Mouse (Mus musculus): ENCODE measurements around the gene Gulp1. TPM values are rescaled to one million over a fixed set of nuclear protein-coding genes. Genes with fewer than 3 reads are reported as not detected.

Gulp1 gene
- polyA plus RNA-seq, 1 experiment from 2014 or later: 39.1 TPM

DNA sequence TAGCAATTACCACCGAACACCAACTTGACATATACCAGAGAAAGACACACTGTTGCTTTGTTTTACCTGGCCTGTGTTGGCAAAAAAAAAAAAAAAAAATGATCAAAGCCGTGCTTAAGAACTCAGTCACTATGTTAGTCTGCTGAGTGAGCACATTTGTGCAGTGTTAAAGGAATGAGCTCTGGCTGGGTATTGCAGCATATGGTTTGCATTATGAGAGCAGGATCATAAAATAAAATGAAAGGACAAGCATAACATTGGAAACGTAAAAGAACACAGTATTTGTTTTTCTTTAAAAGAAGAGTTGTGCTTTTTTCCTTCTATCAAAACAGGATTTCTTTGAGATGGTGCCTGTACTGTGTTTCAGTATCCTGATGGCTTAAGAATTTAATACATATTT is 128.1 kb downstream of the Gulp1 start:
- H3K9me3 ChIP-seq (ENCODE audit: control insufficient read depth, low read length): no peaks in the 10 kb centered on the region
- H3K36me3 ChIP-seq (ENCODE audit: control insufficient read depth, insufficient read depth, low read length): no peaks in the 10 kb centered on the region
- no peak overlapping the region for H3K4me2 ChIP-seq (ENCODE audit: low read depth, low read length)
- H3K4me3 ChIP-seq (ENCODE audit: low read length): no peak overlapping the region
- H3K9ac ChIP-seq (ENCODE audit: low read length): no peak overlapping the region
- no peaks in the 10 kb centered on the region for H3K27me3 ChIP-seq (ENCODE audit: control insufficient read depth, insufficient read depth, low read depth, low read length)
- no peak overlapping the region for H3K27ac ChIP-seq (ENCODE audit: low read length)
- H3K4me1 ChIP-seq (replicated peaks; ENCODE audit: control insufficient read depth, insufficient read depth, low read length): no peaks in the 10 kb centered on the region
- WGBS: 34% methylated on average over 3 of the region's 3 CpGs
- ATAC-seq (ENCODE audit: low read depth): peak; percentile 57; the same call in 1 of the 2 replicates

DNA sequence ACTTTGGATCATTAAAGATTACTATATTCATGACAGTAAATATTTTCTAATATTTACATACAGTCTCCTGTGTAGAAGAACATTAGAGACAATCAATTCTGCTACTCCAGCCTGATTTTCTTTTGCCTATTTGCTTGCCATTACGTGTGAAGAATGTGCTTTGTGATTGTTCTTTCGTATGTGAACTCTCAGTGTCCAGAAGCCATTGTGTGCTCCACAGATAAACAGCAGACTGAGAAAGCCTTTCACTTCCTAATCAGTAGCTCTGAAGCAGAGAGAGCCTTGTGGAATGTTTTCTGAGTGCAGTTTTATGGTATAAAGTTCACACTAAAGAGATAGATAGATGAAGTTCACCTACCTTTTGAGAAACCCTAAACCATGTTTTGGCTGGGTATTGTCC is 131.2 kb downstream of the Gulp1 start:
- 38% methylated on average over 2 of the region's 2 CpGs for WGBS
- Histone ChIP-seq H3K4me2 (ENCODE audit: low read depth, low read length) (no peak overlapping the region), H3K27ac (ENCODE audit: low read length) (no peak overlapping the region), H3K27me3 (ENCODE audit: control insufficient read depth, insufficient read depth, low read depth, low read length) (no peaks in the 10 kb centered on the region), H3K4me1 (replicated peaks; ENCODE audit: control insufficient read depth, insufficient read depth, low read length) (no peaks in the 10 kb centered on the region), H3K4me3 (ENCODE audit: low read length) (no peak overlapping the region), H3K36me3 (ENCODE audit: control insufficient read depth, insufficient read depth, low read length) (no peaks in the 10 kb centered on the region), H3K9me3 (ENCODE audit: control insufficient read depth, low read length) (no peaks in the 10 kb centered on the region), H3K9ac (ENCODE audit: low read length) (no peak overlapping the region)
- no peak for ATAC-seq (ENCODE audit: low read depth)

DNA sequence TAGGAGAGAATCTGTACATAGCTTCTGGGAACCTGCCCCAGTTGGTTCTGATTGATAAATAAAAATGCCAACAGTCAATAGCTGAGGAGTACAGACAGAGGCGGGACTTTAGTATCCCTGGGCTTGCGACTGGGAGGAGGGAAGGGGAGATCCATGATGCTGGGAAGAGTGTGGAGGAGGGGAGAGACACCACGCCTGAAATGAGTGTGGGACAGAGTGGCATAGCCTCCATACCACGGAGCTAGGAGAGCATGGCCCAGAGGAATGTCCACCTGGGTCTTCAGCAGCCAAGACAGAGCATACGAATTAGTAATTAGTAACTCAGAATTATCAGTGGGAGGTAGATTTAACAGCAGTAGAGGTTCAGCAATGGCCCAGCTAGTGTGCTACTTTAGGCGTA is 132.4 kb downstream of the Gulp1 start:
- WGBS: 71% methylated on average over 6 of the region's 6 CpGs
- Histone ChIP-seq H3K9me3 (ENCODE audit: control insufficient read depth, low read length) (no peaks in the 10 kb centered on the region), H3K27ac (ENCODE audit: low read length) (no peak overlapping the region), H3K4me1 (replicated peaks; ENCODE audit: control insufficient read depth, insufficient read depth, low read length) (no peaks in the 10 kb centered on the region), H3K4me3 (ENCODE audit: low read length) (no peak overlapping the region), H3K36me3 (ENCODE audit: control insufficient read depth, insufficient read depth, low read length) (no peaks in the 10 kb centered on the region), H3K9ac (ENCODE audit: low read length) (no peak overlapping the region), H3K4me2 (ENCODE audit: low read depth, low read length) (no peak overlapping the region), H3K27me3 (ENCODE audit: control insufficient read depth, insufficient read depth, low read depth, low read length) (no peaks in the 10 kb centered on the region)
- ATAC-seq (ENCODE audit: low read depth): no peak

DNA sequence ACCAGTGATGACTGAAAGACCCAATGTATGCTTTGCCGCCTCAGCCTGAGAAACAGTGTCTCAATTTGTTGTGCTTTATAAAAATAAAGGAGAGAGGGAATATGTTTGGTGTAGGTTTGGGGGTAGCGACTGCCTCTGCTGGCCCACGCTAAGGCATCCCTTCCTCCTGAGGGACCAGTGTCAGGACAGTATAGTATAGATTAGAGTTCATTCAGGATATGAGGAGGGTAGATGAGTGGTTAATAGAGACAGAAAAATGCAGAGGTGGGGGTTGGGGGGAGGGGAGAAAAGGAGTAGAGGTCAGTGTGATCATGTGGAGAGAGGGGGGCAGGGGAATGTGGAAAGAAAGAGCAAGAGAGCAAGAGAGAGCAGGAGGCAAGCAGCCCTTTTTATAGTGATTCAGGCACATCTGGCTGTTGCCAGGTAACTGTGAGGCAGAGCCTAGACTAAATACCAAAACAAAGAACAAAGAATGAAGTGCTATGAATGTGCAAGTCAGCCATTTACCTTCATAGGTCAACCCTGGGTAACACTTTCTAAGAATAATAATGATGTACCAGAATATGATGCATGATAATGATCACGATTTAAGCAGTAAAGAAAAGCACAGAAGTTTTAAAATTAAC is 169.6 kb downstream of the Gulp1 start:
- Histone ChIP-seq H3K4me2 (ENCODE audit: low read depth, low read length) (no peak overlapping the region), H3K27ac (ENCODE audit: low read length) (no peak overlapping the region), H3K9me3 (ENCODE audit: control insufficient read depth, low read length) (no peaks in the 10 kb centered on the region), H3K4me3 (ENCODE audit: low read length) (no peak overlapping the region), H3K27me3 (ENCODE audit: control insufficient read depth, insufficient read depth, low read depth, low read length) (no peaks in the 10 kb centered on the region), H3K9ac (ENCODE audit: low read length) (no peak overlapping the region), H3K4me1 (replicated peaks; ENCODE audit: control insufficient read depth, insufficient read depth, low read length) (no peaks in the 10 kb centered on the region), H3K36me3 (ENCODE audit: control insufficient read depth, insufficient read depth, low read length) (no peaks in the 10 kb centered on the region)
- WGBS: 66% methylated on average over 4 of the region's 4 CpGs
- no peak for ATAC-seq (ENCODE audit: low read depth)

DNA sequence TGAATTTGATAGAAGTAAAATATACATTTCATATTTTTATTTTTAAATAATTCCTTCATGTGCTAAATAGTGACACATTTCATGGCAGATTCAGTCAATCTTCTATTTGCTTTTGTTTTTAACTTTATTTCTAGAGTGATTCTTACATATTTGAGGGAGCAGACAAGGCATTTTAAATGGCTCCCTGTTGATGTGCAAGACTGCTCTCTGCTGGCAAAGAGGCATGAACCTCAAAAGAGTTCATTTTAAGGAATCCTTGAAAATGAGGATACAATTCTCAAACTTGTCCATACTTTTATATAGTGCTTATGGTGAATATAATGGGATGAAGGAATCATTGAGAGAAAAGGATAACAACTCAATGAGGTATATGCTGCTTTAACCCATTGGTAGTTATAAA is 189.9 kb downstream of the Gulp1 start:
- ATAC-seq (ENCODE audit: low read depth): no peak
- Histone ChIP-seq H3K4me1 (replicated peaks; ENCODE audit: control insufficient read depth, insufficient read depth, low read length) (no peaks in the 10 kb centered on the region), H3K27ac (ENCODE audit: low read length) (no peak overlapping the region), H3K27me3 (ENCODE audit: control insufficient read depth, insufficient read depth, low read depth, low read length) (no peaks in the 10 kb centered on the region), H3K9me3 (ENCODE audit: control insufficient read depth, low read length) (no peaks in the 10 kb centered on the region), H3K36me3 (ENCODE audit: control insufficient read depth, insufficient read depth, low read length) (no peaks in the 10 kb centered on the region), H3K4me2 (ENCODE audit: low read depth, low read length) (no peak overlapping the region), H3K4me3 (ENCODE audit: low read length) (no peak overlapping the region), H3K9ac (ENCODE audit: low read length) (no peak overlapping the region)

DNA sequence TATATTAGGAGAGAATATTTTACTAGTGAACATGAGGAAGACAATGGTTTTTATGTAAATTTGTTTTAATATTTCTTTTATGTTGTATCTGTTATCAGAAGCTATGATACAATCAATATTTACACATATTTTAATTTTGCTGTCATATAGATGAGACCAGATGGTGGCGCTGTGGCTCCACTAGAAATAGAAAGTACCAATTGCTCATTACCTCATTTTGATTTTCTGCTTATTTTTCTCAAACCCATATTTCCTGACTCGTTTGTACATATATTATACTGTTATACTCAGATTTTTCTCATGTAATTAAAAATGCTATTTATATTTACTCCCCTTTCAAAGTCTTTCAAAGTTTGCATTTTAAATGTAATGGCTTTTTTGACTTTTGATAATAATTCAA is 194.4 kb downstream of the Gulp1 start:
- Histone ChIP-seq H3K4me2 (ENCODE audit: low read depth, low read length) (no peak overlapping the region), H3K27me3 (ENCODE audit: control insufficient read depth, insufficient read depth, low read depth, low read length) (no peaks in the 10 kb centered on the region), H3K4me1 (replicated peaks; ENCODE audit: control insufficient read depth, insufficient read depth, low read length) (no peaks in the 10 kb centered on the region), H3K9ac (ENCODE audit: low read length) (no peak overlapping the region), H3K36me3 (ENCODE audit: control insufficient read depth, insufficient read depth, low read length) (no peaks in the 10 kb centered on the region), H3K4me3 (ENCODE audit: low read length) (no peak overlapping the region), H3K9me3 (ENCODE audit: control insufficient read depth, low read length) (no peaks in the 10 kb centered on the region), H3K27ac (ENCODE audit: low read length) (no peak overlapping the region)
- WGBS: 2% methylated on average over 2 of the region's 2 CpGs
- ATAC-seq (ENCODE audit: low read depth): no peak

DNA sequence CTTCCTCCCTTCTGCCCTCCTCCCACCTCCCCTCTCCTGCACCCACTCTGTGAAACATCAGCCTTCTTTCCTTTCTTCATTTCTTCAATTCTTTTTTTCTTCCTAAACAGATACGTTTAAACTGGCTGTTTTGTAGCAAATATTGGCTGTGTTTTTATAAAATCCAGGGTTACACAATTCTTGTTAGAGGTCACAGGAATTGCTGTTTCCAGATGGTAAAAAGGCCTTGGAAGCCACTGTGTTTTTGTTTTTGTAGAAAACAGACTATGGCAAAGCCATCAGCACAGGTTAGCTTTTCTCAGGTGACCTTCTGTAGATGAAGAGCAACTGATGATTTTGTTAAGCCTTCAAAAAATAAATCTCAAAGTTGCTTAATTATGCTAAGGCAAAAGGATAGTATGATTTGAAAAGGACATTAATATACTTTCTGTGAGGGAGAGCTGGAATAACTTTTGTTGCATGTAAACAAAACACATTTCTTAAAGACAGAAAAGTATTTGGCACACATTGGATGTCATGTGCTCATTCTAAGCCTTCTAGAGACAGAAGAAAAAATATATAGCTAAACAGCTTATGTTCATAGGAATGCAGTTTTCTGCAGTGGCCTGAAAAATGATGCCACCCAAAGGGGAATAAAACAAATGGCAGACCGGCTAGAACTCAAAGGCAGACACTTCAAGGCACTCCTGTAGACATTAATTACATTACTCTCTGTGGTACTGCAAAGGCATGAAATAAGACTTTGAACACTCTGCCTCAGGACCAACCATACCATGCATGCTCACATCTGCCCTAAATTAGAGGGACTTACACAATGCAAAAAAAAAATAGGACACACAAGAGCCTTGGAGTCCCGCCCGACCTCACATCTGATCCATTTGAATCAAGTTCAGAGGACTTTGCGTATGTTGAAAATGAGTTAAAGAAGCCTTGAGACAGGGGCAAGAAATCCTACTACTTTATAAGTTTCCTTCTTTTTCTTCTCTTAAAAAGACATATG is 199.7 kb downstream of the Gulp1 start:
- WGBS: 55% methylated on average over 5 of the region's 5 CpGs
- Histone ChIP-seq H3K36me3 (ENCODE audit: control insufficient read depth, insufficient read depth, low read length) (no peaks in the 10 kb centered on the region), H3K27me3 (ENCODE audit: control insufficient read depth, insufficient read depth, low read depth, low read length) (no peaks in the 10 kb centered on the region), H3K4me1 (replicated peaks; ENCODE audit: control insufficient read depth, insufficient read depth, low read length) (no peaks in the 10 kb centered on the region), H3K27ac (ENCODE audit: low read length) (peak overlapping the region; percentile 83), H3K9ac (ENCODE audit: low read length) (no peak overlapping the region), H3K4me2 (ENCODE audit: low read depth, low read length) (no peak overlapping the region), H3K4me3 (ENCODE audit: low read length) (no peak overlapping the region), H3K9me3 (ENCODE audit: control insufficient read depth, low read length) (no peaks in the 10 kb centered on the region)
- ATAC-seq (ENCODE audit: low read depth): peak; percentile 71

DNA sequence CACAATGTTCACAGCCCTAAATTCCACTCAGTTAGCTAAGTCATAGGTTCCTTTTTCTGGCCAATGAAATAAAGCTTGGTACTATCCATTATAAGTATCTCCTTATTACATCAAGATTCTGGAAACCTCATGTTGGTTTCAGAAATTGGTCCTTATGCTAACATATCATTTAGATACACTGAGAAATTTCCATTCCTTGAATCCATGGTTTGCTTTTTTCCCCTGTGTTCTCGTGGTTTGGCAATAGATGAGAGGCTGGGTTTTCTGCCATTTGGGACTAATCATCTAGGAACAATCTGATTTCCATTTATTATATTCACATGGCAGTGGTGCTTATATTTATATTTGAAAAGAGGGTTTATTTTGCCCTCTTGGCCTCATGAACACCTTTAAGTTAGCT is 226.9 kb downstream of the Gulp1 start:
- Histone ChIP-seq H3K4me1 (replicated peaks; ENCODE audit: control insufficient read depth, insufficient read depth, low read length) (no peaks in the 10 kb centered on the region), H3K27me3 (ENCODE audit: control insufficient read depth, insufficient read depth, low read depth, low read length) (no peaks in the 10 kb centered on the region), H3K27ac (ENCODE audit: low read length) (no peak overlapping the region), H3K9ac (ENCODE audit: low read length) (no peak overlapping the region), H3K4me3 (ENCODE audit: low read length) (no peak overlapping the region), H3K36me3 (ENCODE audit: control insufficient read depth, insufficient read depth, low read length) (0 out of 2 replicates have a peak, but pooled peaks cover 3% of the 10 kb centered on the region), H3K9me3 (ENCODE audit: control insufficient read depth, low read length) (no peaks in the 10 kb centered on the region), H3K4me2 (ENCODE audit: low read depth, low read length) (no peak overlapping the region)
- ATAC-seq (ENCODE audit: low read depth): no peak
- WGBS: 51% methylated on average over 1 of the region's 1 CpGs

DNA sequence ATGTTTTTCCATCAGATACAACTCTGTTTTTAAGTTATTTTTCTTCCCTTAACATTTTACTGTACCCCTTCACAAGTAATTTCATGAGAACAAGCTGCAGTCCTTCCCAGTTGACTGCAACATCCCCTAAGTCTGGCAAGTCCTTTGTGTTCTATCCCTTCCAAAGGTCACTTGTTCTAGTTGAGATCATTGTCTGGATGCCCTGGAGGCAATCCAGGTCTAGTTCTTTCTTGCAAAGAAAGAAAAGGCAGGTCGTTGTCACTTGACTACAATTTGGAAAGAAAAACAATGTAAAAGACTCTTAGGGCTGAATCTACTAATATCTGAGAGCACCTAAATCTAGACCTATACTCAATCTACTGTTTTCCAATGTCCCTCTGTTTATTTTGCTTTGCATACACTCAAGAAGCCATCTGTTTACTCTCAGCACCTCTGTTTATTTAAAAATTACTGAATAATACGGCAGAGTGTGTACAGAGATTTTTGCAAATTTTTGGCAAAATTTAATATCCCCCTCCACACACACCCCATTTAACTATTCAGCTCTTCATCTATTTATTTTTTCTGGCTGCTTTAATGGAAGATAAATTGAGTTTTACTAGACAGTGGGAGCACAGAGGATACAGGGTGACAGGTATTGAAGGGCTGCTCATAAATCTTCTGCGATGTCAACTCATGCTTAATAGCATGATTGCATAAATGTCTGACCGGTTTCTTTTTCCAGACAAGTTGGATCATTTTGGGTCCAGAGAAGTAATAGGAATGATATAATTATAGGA is 252.5 kb downstream of the Gulp1 start:
- no peak overlapping the region for H3K27ac ChIP-seq (ENCODE audit: low read length)
- peak; percentile 65 for ATAC-seq (ENCODE audit: low read depth)
- no peaks in the 10 kb centered on the region for H3K36me3 ChIP-seq (ENCODE audit: control insufficient read depth, insufficient read depth, low read length)
- H3K27me3 ChIP-seq (ENCODE audit: control insufficient read depth, insufficient read depth, low read depth, low read length): no peaks in the 10 kb centered on the region
- H3K4me2 ChIP-seq (ENCODE audit: low read depth, low read length): no peak overlapping the region
- no peaks in the 10 kb centered on the region for H3K4me1 ChIP-seq (replicated peaks; ENCODE audit: control insufficient read depth, insufficient read depth, low read length)
- no peak overlapping the region for H3K4me3 ChIP-seq (ENCODE audit: low read length)
- WGBS: 32% methylated on average over 4 of the region's 4 CpGs
- no peak overlapping the region for H3K9ac ChIP-seq (ENCODE audit: low read length)
- no peaks in the 10 kb centered on the region for H3K9me3 ChIP-seq (ENCODE audit: control insufficient read depth, low read length)
